Mouse (Mus musculus) C2C12 (cell line): ENCODE measurements around the gene Rxylt1. TPM values are rescaled to one million over a fixed set of nuclear protein-coding genes. Genes with fewer than 3 reads are reported as not detected.

Experiments used
- H3K27me3 ChIP-seq: one replicate; pipeline ENCODE4 v1.6.1; 2011; ENCODE audit not compliant: control insufficient read depth, insufficient read depth, insufficient read length
- H3K36me3 ChIP-seq: one replicate; pipeline ENCODE4 v1.6.1; 2011; ENCODE audit not compliant: control insufficient read depth, insufficient read depth
- H3K4me3 ChIP-seq: one replicate; pipeline ENCODE4 v1.5.1; 2011; ENCODE audit warnings: mild to moderate bottlenecking, control low read depth; ENCODE audit not compliant: poor library complexity, insufficient read depth, severe bottlenecking
- H3K79me2 ChIP-seq: one replicate; pipeline ENCODE4 v1.6.1; 2011; ENCODE audit not compliant: control insufficient read depth, insufficient read depth
- H3K79me3 ChIP-seq: one replicate; pipeline ENCODE4 v1.6.1; 2011; ENCODE audit warnings: low read depth, control low read depth
- H3ac ChIP-seq: one replicate; pipeline ENCODE3; 2011; ENCODE audit warnings: low read depth; ENCODE audit not compliant: control insufficient read depth, insufficient read length
- CEBPB ChIP-seq: IDR thresholded peaks from one replicate; pipeline ENCODE4 v1.6.1; 2011; ENCODE audit warnings: low read depth, mild to moderate bottlenecking, control low read depth, moderate library complexity
- CTCF ChIP-seq: IDR thresholded peaks from one replicate; pipeline ENCODE4 v1.5.1; 2011; ENCODE audit not compliant: control insufficient read depth, insufficient read depth, insufficient read length
- FOSL1 ChIP-seq: IDR thresholded peaks from one replicate; pipeline ENCODE4 v1.8.0; 2011; ENCODE audit warnings: mild to moderate bottlenecking, low read length; ENCODE audit not compliant: poor library complexity, insufficient read depth, severe bottlenecking
- MAX ChIP-seq: IDR thresholded peaks from one replicate; pipeline ENCODE4 v1.6.1; 2011; ENCODE audit warnings: mild to moderate bottlenecking, control low read depth
- MYOD1 ChIP-seq: IDR thresholded peaks from one replicate; pipeline ENCODE4 v1.6.1; 2011; ENCODE audit warnings: low read depth; ENCODE audit not compliant: control insufficient read depth, insufficient read length
- MYOG ChIP-seq: IDR thresholded peaks from one replicate; pipeline ENCODE4 v1.6.1; 2011; ENCODE audit not compliant: control insufficient read depth, insufficient read length; ENCODE audit errors: extremely low read depth
- USF1 ChIP-seq: IDR thresholded peaks from one replicate; pipeline ENCODE4 v1.6.1; 2011; ENCODE audit warnings: low read depth, mild to moderate bottlenecking, control low read depth, moderate library complexity
- long read RNA-seq, 2 experiments: library from polyadenylated mRNA; unstranded; transcript quantifications; one replicate each; pipeline ENCODE4 v2.0.0; 2019 to 2020
- polyA plus RNA-seq: library from polyadenylated mRNA; unstranded; fragments of >200 nt; fragmentation: generic; extraction: Trizol; gene quantifications from one replicate; pipeline ENCODE4 v1.2.1, GENCODE M21; 2012; ENCODE audit warnings: missing spikeins

Gene Rxylt1
- 27.7 TPM for polyA plus RNA-seq
- long read RNA-seq, experiment 1, full-length matches to known transcripts: 44 of 69 reads
- long read RNA-seq, experiment 1, partial matches to known transcripts: 8 of 69 reads
- long read RNA-seq, experiment 1, other reads (novel, unspliced or antisense): 17 of 69 reads
- long read RNA-seq, experiment 2, full-length matches to known transcripts: 135 of 156 reads
- long read RNA-seq, experiment 2, partial matches to known transcripts: 1 of 156 reads
- long read RNA-seq, experiment 2, other reads (novel, unspliced or antisense): 20 of 156 reads

GRCm38 (mm10) chr10:122096980-122097844, at the start of gene Rxylt1:
TSS of gene Rxylt1 (minus strand) at chr10:122097371.
- Histone ChIP-seq H3K79me3 (peaks cover 4% of the 10 kb centered on the region), H3K4me3 (peak within 1 kb of the TSS; percentile 51), H3K36me3 (peaks cover 24% of the 10 kb centered on the region), H3K79me2 (peaks cover 28% of the 10 kb centered on the region), H3ac (peak within 1 kb of the TSS; percentile 81), H3K27me3 (no peaks in the 10 kb centered on the region)
- TF ChIP-seq MYOG (no peak), CTCF (no peak), MAX (no peak), MYOD1 (no peak), USF1 (no peak), FOSL1 (no peak), CEBPB (no peak)

GRCm38 (mm10) chr10:122121290-122121970, 24.3 kb upstream of the Rxylt1 start:
- H3K27me3 ChIP-seq: no peaks in the 10 kb centered on the region
- H3ac ChIP-seq: no peak overlapping the region
- TF ChIP-seq USF1 (no peak), CEBPB (no peak), MYOG (no peak), MAX (no peak), CTCF (no peak), MYOD1 (no peak), FOSL1 (no peak)
- no peaks in the 10 kb centered on the region for H3K79me2 ChIP-seq
- no peak overlapping the region for H3K4me3 ChIP-seq
- no peaks in the 10 kb centered on the region for H3K36me3 ChIP-seq
- H3K79me3 ChIP-seq: no peaks in the 10 kb centered on the region

- no peaks in the 10 kb centered on the region for H3K79me2 ChIP-seq
- no peaks in the 10 kb centered on the region for H3K79me3 ChIP-seq
- TF ChIP-seq FOSL1 (no peak), USF1 (no peak), MYOD1 (no peak), CTCF (no peak), MYOG (no peak), CEBPB (no peak), MAX (no peak)
- no peaks in the 10 kb centered on the region for H3K27me3 ChIP-seq
- no peaks in the 10 kb centered on the region for H3K36me3 ChIP-seq
- no peak overlapping the region for H3ac ChIP-seq
- H3K4me3 ChIP-seq: no peak overlapping the region
These were observed 23.5 kb upstream of the Rxylt1 start for GRCm38 (mm10) chr10:122120500-122121289.

GRCm38 (mm10) chr10:122119451-122119850, 22.3 kb upstream of the Rxylt1 start:
- no peak overlapping the region for H3ac ChIP-seq
- H3K36me3 ChIP-seq: no peaks in the 10 kb centered on the region
- TF ChIP-seq CTCF (no peak), MAX (no peak), USF1 (no peak), FOSL1 (no peak), MYOD1 (no peak), CEBPB (no peak)
- no peaks in the 10 kb centered on the region for H3K79me2 ChIP-seq
- H3K27me3 ChIP-seq: no peaks in the 10 kb centered on the region
- no peak overlapping the region for H3K4me3 ChIP-seq
- no peaks in the 10 kb centered on the region for H3K79me3 ChIP-seq

- no peaks in the 10 kb centered on the region for H3K79me3 ChIP-seq
- H3ac ChIP-seq: no peak overlapping the region
- H3K27me3 ChIP-seq: no peaks in the 10 kb centered on the region
- no peak overlapping the region for H3K4me3 ChIP-seq
- no peaks in the 10 kb centered on the region for H3K79me2 ChIP-seq
- H3K36me3 ChIP-seq: no peaks in the 10 kb centered on the region
- TF ChIP-seq CEBPB (no peak), MYOG (no peak)
These were observed 19.5 kb upstream of the Rxylt1 start for GRCm38 (mm10) chr10:122116636-122117035.
